Comparison of ENCODE assay signal across 12 mouse cellular contexts in the genomic region with DNA sequence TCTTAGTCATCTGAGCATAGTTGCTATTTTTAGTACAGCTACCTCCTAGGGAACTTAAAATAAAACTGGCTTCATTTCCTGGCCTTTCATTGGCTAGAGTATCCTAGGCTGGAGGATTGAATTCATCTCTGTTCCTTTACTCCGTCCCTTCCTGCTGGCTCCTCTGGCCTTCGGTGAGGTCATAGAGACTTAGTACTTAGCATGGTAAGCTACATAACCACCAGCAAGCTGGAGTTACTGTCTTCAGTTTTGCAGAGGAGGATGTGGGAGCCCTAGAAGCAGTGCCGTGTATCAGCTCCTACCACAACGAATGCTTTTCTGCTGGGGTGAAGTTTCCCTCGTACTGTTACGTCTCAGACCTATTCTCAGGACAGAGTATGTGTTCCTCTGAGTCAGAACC. TPM values are rescaled to one million over a fixed set of nuclear protein-coding genes. Genes with fewer than 3 reads are reported as not detected.
DNase-seq lines count a peak whose midpoint lies in the region; ATAC-seq and TF ChIP-seq lines count a peak whose summit lies in the region.
"Had no signal": no experiment of that assay in that cellular context is flagged by ENCODE, and none has a peak within 500 bp of the region (broad histone marks: within the 10 kb centered on the region; RNA-seq: fewer than 3 reads in every experiment).

No protein-coding gene starts in this region.

- H3K4me2 ChIP-seq in heart, embryonic 16.5 days (ENCODE audit: low read depth, low read length): peak overlapping the region; percentile 58
- H3K4me2 ChIP-seq in forebrain, embryonic 13.5 days: no peak overlapping the region

- no peaks in the 10 kb centered on the region for H3K27me3 ChIP-seq in kidney, adult 2 months (replicated peaks; ENCODE audit: control insufficient read depth, insufficient read depth, low read length)
- H3K27me3 ChIP-seq in heart, embryonic 16.5 days (ENCODE audit: control insufficient read depth, insufficient read depth, low read length): no peaks in the 10 kb centered on the region
- no peaks in the 10 kb centered on the region for H3K27me3 ChIP-seq in forebrain, embryonic 13.5 days

- no peaks in the 10 kb centered on the region for H3K36me3 ChIP-seq in kidney, adult 2 months (ENCODE audit: control insufficient read depth, insufficient read depth, low read length)
- H3K36me3 ChIP-seq in heart, embryonic 16.5 days (ENCODE audit: control insufficient read depth, insufficient read depth): peaks cover 39% of the 10 kb centered on the region
- peaks cover 81% of the 10 kb centered on the region for H3K36me3 ChIP-seq in forebrain, embryonic 13.5 days (ENCODE audit: poor library complexity, severe bottlenecking)

- ATAC-seq in heart, embryonic 16.5 days (replicated peaks; ENCODE audit: extremely low read depth, insufficient read depth, low FRiP score): peak; percentile 80
- no peak for ATAC-seq in erythroid progenitor cell, adult 5-6 weeks (replicated peaks; ENCODE audit: low FRiP score, poor library complexity, severe bottlenecking)
- ATAC-seq in forebrain, embryonic 13.5 days: no peak
- ATAC-seq: forebrain, embryonic 14.5 days had no signal

- peak overlapping the region; percentile 51 for H3K27ac ChIP-seq in kidney, adult 2 months (ENCODE audit: insufficient read depth, low read depth, low read length)
- peak overlapping the region; percentile 30 for H3K27ac ChIP-seq in cortical plate, adult 2 months (ENCODE audit: insufficient read depth, low read length)
- peak overlapping the region; percentile 95 for H3K27ac ChIP-seq in heart, embryonic 16.5 days (ENCODE audit: low read length)
- H3K27ac ChIP-seq in forebrain, embryonic 13.5 days: no peak overlapping the region

- TF ChIP-seq CTCF in kidney, adult 2 months (conservative IDR thresholded peaks at IDR 0.05; ENCODE audit: insufficient read depth, insufficient read length, low read depth, low read length): no peak
- no peak for TF ChIP-seq CTCF in cortical plate, adult 2 months (IDR thresholded peaks at IDR 0.05; ENCODE audit: extremely low read depth, insufficient read depth, low read length)

- H3K9ac ChIP-seq in heart, embryonic 16.5 days (ENCODE audit: low read length): peak overlapping the region; percentile 51
- H3K9ac ChIP-seq in forebrain, embryonic 13.5 days: no peak overlapping the region

- no peaks in the 10 kb centered on the region for H3K9me3 ChIP-seq in heart, embryonic 16.5 days (replicated peaks; ENCODE audit: control insufficient read depth, low read length)
- no peaks in the 10 kb centered on the region for H3K9me3 ChIP-seq in forebrain, embryonic 13.5 days (replicated peaks)

- WGBS in kidney, adult 2 months: 63% methylated on average over 6 of the region's 6 CpGs
- WGBS in heart, embryonic 16.5 days: 38% methylated on average over 6 of the region's 6 CpGs
- 92% methylated on average over 6 of the region's 6 CpGs for WGBS in forebrain, embryonic 13.5 days

- DNase-seq in kidney, adult 2 months: peak; percentile 45
- no peak for DNase-seq in kidney, postnatal 4 days
- DNase-seq in NIH3T3 (ENCODE audit: low read depth): peak; percentile 79
- DNase-seq in layer of hippocampus, postnatal 10 days (ENCODE audit: low spot score in 2 of 2): no peak
- DNase-seq: liver; lung, postnatal 4 days; thymus, adult 18-20 months had no signal

- peaks cover 4% of the 10 kb centered on the region; the same call in 1 of the 2 replicates for H3K4me1 ChIP-seq in kidney, adult 2 months (ENCODE audit: control insufficient read depth, insufficient read depth, low read length)
- H3K4me1 ChIP-seq in cortical plate, adult 2 months (ENCODE audit: control insufficient read depth, insufficient read depth, low read length): peaks cover 12% of the 10 kb centered on the region
- peaks cover 24% of the 10 kb centered on the region for H3K4me1 ChIP-seq in heart, embryonic 16.5 days (ENCODE audit: control insufficient read depth, insufficient read depth, low read length)
- H3K4me1 ChIP-seq in forebrain, embryonic 13.5 days: no peaks in the 10 kb centered on the region

- no peak overlapping the region for H3K4me3 ChIP-seq in kidney, adult 2 months (ENCODE audit: insufficient read depth, low read depth, low read length)
- no peak overlapping the region for H3K4me3 ChIP-seq in cortical plate, adult 2 months (ENCODE audit: insufficient read depth, low read length)
- H3K4me3 ChIP-seq in heart, embryonic 16.5 days (ENCODE audit: low read length): peak overlapping the region; percentile 26; the same call in 1 of the 2 replicates
- no peak overlapping the region for H3K4me3 ChIP-seq in forebrain, embryonic 13.5 days

- TF ChIP-seq POLR2A in kidney, adult 2 months (IDR thresholded peaks at IDR 0.05; ENCODE audit: low read depth, low read length): no peak
- TF ChIP-seq POLR2A in cortical plate, adult 2 months (IDR thresholded peaks at IDR 0.05; ENCODE audit: extremely low read depth, insufficient read depth, low read length): no peak

RNA-seq across cellular contexts. Expression of gene Edc4, which starts 6.4 kb away (rescaled TPM):
- polyA plus RNA-seq in kidney, adult 2 months (2012; rRNA removed): 38.5 and 47.9 TPM in 2 replicates
- polyA plus RNA-seq in cortical plate, adult 2 months (2012; rRNA removed): 71.3 and 74.7 TPM in 2 replicates
- 32.6 and 33.7 TPM in 2 replicates for polyA plus RNA-seq in heart, embryonic 16.5 days (2015; fragmentation: Nextera tagmentation; extraction: Ambion mirVana)
- 12.2 and 15.9 TPM in 2 replicates for total RNA-seq in erythroid progenitor cell, adult 5-6 weeks (2015; ENCODE audit: low replicate concordance)
- 22.1 and 25.5 TPM in 2 replicates for total RNA-seq in erythroid progenitor cell, adult 5-6 weeks (2017; ENCODE audit: low replicate concordance)
- total RNA-seq in layer of hippocampus, postnatal 10 days (2021): 10 to 100 TPM; 59.5 to 63.9 TPM
- polyA plus RNA-seq in forebrain, embryonic 13.5 days (2015; fragmentation: Nextera tagmentation; extraction: Ambion mirVana): 46.4 and 56.9 TPM in 2 replicates

RNA-seq across cellular contexts. Expression of gene Nutf2, which starts 13.9 kb away (rescaled TPM):
- polyA plus RNA-seq in kidney, adult 2 months (2012; rRNA removed): 34.5 and 61.6 TPM in 2 replicates
- polyA plus RNA-seq in cortical plate, adult 2 months (2012; rRNA removed): 85.1 and 86.1 TPM in 2 replicates
- 132 and 194 TPM in 2 replicates for polyA plus RNA-seq in heart, embryonic 16.5 days (2015; fragmentation: Nextera tagmentation; extraction: Ambion mirVana)
- total RNA-seq in erythroid progenitor cell, adult 5-6 weeks (2015; ENCODE audit: low replicate concordance): 57.8 and 102 TPM in 2 replicates
- total RNA-seq in erythroid progenitor cell, adult 5-6 weeks (2017; ENCODE audit: low replicate concordance): 15.3 and 42.5 TPM in 2 replicates
- total RNA-seq in layer of hippocampus, postnatal 10 days (2021): 10 to 100 TPM; 23.3 to 42.6 TPM
- 254 and 295 TPM in 2 replicates for polyA plus RNA-seq in forebrain, embryonic 13.5 days (2015; fragmentation: Nextera tagmentation; extraction: Ambion mirVana)

RNA-seq across cellular contexts. Expression of gene Nrn1l, which starts 19.1 kb away (rescaled TPM):
- polyA plus RNA-seq in kidney, adult 2 months (2012; rRNA removed): 0.77 and 1.1 TPM in 2 replicates
- 7.9 and 8.5 TPM in 2 replicates for polyA plus RNA-seq in cortical plate, adult 2 months (2012; rRNA removed)
- 0.69 and 0.89 TPM in 2 replicates for polyA plus RNA-seq in heart, embryonic 16.5 days (2015; fragmentation: Nextera tagmentation; extraction: Ambion mirVana)
- total RNA-seq in erythroid progenitor cell, adult 5-6 weeks (2015; ENCODE audit: low replicate concordance): not detected in 2 replicates
- total RNA-seq in erythroid progenitor cell, adult 5-6 weeks (2017; ENCODE audit: low replicate concordance): not detected in 2 replicates
- 1 to 10 TPM in 1 of 2 experiments, under 1 TPM in 1; 0.66 to 1.5 TPM for total RNA-seq in layer of hippocampus, postnatal 10 days (2021)
- polyA plus RNA-seq in forebrain, embryonic 13.5 days (2015; fragmentation: Nextera tagmentation; extraction: Ambion mirVana): 0.50 and 0.84 TPM in 2 replicates

RNA-seq across cellular contexts. Expression of gene Thap11, which starts 19.4 kb away (rescaled TPM):
- 41.5 and 45.3 TPM in 2 replicates for polyA plus RNA-seq in kidney, adult 2 months (2012; rRNA removed)
- 48.0 and 49.7 TPM in 2 replicates for polyA plus RNA-seq in cortical plate, adult 2 months (2012; rRNA removed)
- 49.0 and 50.9 TPM in 2 replicates for polyA plus RNA-seq in heart, embryonic 16.5 days (2015; fragmentation: Nextera tagmentation; extraction: Ambion mirVana)
- 9.6 and 22.0 TPM in 2 replicates for total RNA-seq in erythroid progenitor cell, adult 5-6 weeks (2015; ENCODE audit: low replicate concordance)
- 11.0 and 18.6 TPM in 2 replicates for total RNA-seq in erythroid progenitor cell, adult 5-6 weeks (2017; ENCODE audit: low replicate concordance)
- total RNA-seq in layer of hippocampus, postnatal 10 days (2021): 10 to 100 TPM; 32.1 to 34.2 TPM
- 65.9 and 68.3 TPM in 2 replicates for polyA plus RNA-seq in forebrain, embryonic 13.5 days (2015; fragmentation: Nextera tagmentation; extraction: Ambion mirVana)

RNA-seq across cellular contexts. Expression of gene Cenpt, which starts 21.2 kb away (rescaled TPM):
- 6.7 and 7.3 TPM in 2 replicates for polyA plus RNA-seq in kidney, adult 2 months (2012; rRNA removed)
- 33.2 and 33.6 TPM in 2 replicates for polyA plus RNA-seq in cortical plate, adult 2 months (2012; rRNA removed)
- polyA plus RNA-seq in heart, embryonic 16.5 days (2015; fragmentation: Nextera tagmentation; extraction: Ambion mirVana): 34.0 and 35.6 TPM in 2 replicates
- 57.0 and 57.3 TPM in 2 replicates for total RNA-seq in erythroid progenitor cell, adult 5-6 weeks (2015; ENCODE audit: low replicate concordance)
- total RNA-seq in erythroid progenitor cell, adult 5-6 weeks (2017; ENCODE audit: low replicate concordance): 55.2 and 94.3 TPM in 2 replicates
- total RNA-seq in layer of hippocampus, postnatal 10 days (2021): 10 to 100 TPM; 23.9 to 25.4 TPM
- polyA plus RNA-seq in forebrain, embryonic 13.5 days (2015; fragmentation: Nextera tagmentation; extraction: Ambion mirVana): 68.8 and 71.4 TPM in 2 replicates

Comparison
In these comparisons a context has a peak if more than half of its experiments do, and no peak if none do; other contexts are left out.
1. DNase-seq: peak in kidney, adult 2 months (single experiment) and NIH3T3 (single experiment); none in kidney, postnatal 4 days (0 of 2) and layer of hippocampus, postnatal 10 days (0 of 2).